7 mouse cellular contexts compared by ENCODE assay signal in genomic region chr14:99578665-99579064, GRCm38 (mm10).
DNase-seq lines count a peak whose midpoint lies in the region; ATAC-seq and TF ChIP-seq lines count a peak whose summit lies in the region.

No protein-coding gene starts in this region.

- no peaks in the 10 kb centered on the region for H3K9me3 ChIP-seq in liver, postnatal 0 days (ENCODE audit: low read length)
- H3K9me3 ChIP-seq in liver, embryonic 12.5 days (replicated peaks) = no peaks in the 10 kb centered on the region
- H3K9me3 ChIP-seq in embryonic facial prominence, embryonic 10.5 days = no peaks in the 10 kb centered on the region

- TF ChIP-seq CTCF in liver, postnatal 0 days (IDR thresholded peaks at IDR 0.05; ENCODE audit: low read depth) = no peak

- TF ChIP-seq EP300 in liver, postnatal 0 days (IDR thresholded peaks at IDR 0.05; ENCODE audit: low read depth) = no peak

- no peak overlapping the region for H3K4me3 ChIP-seq in liver, postnatal 0 days (ENCODE audit: low read depth, low read length)
- no peak overlapping the region for H3K4me3 ChIP-seq in liver, embryonic 12.5 days
- H3K4me3 ChIP-seq in embryonic facial prominence, embryonic 10.5 days = peak overlapping the region; percentile 19; the same call in 1 of the 2 replicates

- no peak for DNase-seq in liver, postnatal 0 days
- peak; percentile 33 for DNase-seq in embryonic facial prominence, embryonic 10.5 days (ENCODE audit: low spot score)
- peak; percentile 9 for DNase-seq in kidney, adult 11 months
- DNase-seq in lung, postnatal 25 days (ENCODE audit: low spot score) = peak; percentile 52
- no peak for DNase-seq in B cell, adult 2 months
- DNase-seq in thymus, adult 18-20 months = no peak

- WGBS in liver, postnatal 0 days (ENCODE audit: insufficient replicate concordance) = 67% methylated on average over 17 of the region's 17 CpGs
- WGBS in liver, embryonic 12.5 days (ENCODE audit: insufficient replicate concordance) = 83% methylated on average over 17 of the region's 17 CpGs
- WGBS in embryonic facial prominence, embryonic 10.5 days = 58% methylated on average over 17 of the region's 17 CpGs

- no peaks in the 10 kb centered on the region for H3K36me3 ChIP-seq in liver, postnatal 0 days (replicated peaks; ENCODE audit: insufficient read depth, low read length)
- H3K36me3 ChIP-seq in liver, embryonic 12.5 days = no peaks in the 10 kb centered on the region
- no peaks in the 10 kb centered on the region for H3K36me3 ChIP-seq in embryonic facial prominence, embryonic 10.5 days (replicated peaks)

- ATAC-seq in liver, postnatal 0 days = no peak
- ATAC-seq in liver, embryonic 12.5 days = no peak

- H3K4me1 ChIP-seq in liver, postnatal 0 days (ENCODE audit: insufficient read depth) = no peaks in the 10 kb centered on the region
- H3K4me1 ChIP-seq in liver, embryonic 12.5 days = no peaks in the 10 kb centered on the region
- H3K4me1 ChIP-seq in embryonic facial prominence, embryonic 10.5 days = peaks cover 21% of the 10 kb centered on the region

- H3K4me2 ChIP-seq in liver, postnatal 0 days (ENCODE audit: low read depth, low read length) = 0 out of 2 replicates have a peak overlapping the region, but pooled peaks have one; percentile 1
- H3K4me2 ChIP-seq in liver, embryonic 12.5 days = no peak overlapping the region

- H3K27ac ChIP-seq in liver, postnatal 0 days (ENCODE audit: low read depth) = no peak overlapping the region
- H3K27ac ChIP-seq in liver, embryonic 12.5 days = no peak overlapping the region
- no peak overlapping the region; the same call in 1 of the 2 replicates for H3K27ac ChIP-seq in embryonic facial prominence, embryonic 10.5 days (replicated peaks)

- no peak overlapping the region for H3K9ac ChIP-seq in liver, postnatal 0 days (replicated peaks)
- no peak overlapping the region for H3K9ac ChIP-seq in liver, embryonic 12.5 days

- H3K27me3 ChIP-seq in liver, postnatal 0 days (ENCODE audit: insufficient read depth, low read length) = no peaks in the 10 kb centered on the region
- no peaks in the 10 kb centered on the region for H3K27me3 ChIP-seq in liver, embryonic 12.5 days (replicated peaks)
- H3K27me3 ChIP-seq in embryonic facial prominence, embryonic 10.5 days (replicated peaks; ENCODE audit: low read depth, poor library complexity, severe bottlenecking) = no peaks in the 10 kb centered on the region

Comparison
In these comparisons a context has a peak if more than half of its experiments do, and no peak if none do; other contexts are left out.
1. DNase-seq: peak in embryonic facial prominence, embryonic 10.5 days (single experiment), kidney, adult 11 months (single experiment) and lung, postnatal 25 days (single experiment); none in liver, postnatal 0 days (single experiment), B cell, adult 2 months (0 of 2) and thymus, adult 18-20 months (0 of 2).